9 mouse cellular contexts compared by ENCODE assay signal in the genomic region with DNA sequence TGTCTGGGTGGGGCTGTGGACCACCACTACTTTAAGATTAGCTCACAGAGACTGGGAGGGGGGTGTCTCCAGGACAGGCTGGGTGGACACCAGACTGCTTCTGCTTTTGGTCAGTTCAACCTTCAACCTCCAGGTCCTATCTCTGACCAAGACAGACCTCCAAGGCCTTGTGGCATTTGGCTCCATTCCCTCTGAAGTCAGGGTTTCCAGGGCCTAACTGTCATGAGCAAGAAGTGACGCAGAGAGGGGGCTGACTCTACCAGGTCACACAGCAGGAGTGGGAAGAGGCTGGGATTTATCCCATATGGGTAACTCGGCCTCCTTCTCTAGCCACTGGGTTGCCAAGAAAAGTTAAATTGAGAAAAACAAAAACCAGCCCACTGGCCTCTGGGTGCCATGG. TPM values are rescaled to one million over a fixed set of nuclear protein-coding genes. Genes with fewer than 3 reads are reported as not detected.
A peak's percentile ranks its signal among the peaks of the same experiment; 100 is the strongest.
DNase-seq lines count a peak whose midpoint lies in the region; ATAC-seq and TF ChIP-seq lines count a peak whose summit lies in the region.
"Had no signal": no experiment of that assay in that cellular context is flagged by ENCODE, and none has a peak within 500 bp of the region (broad histone marks: within the 10 kb centered on the region; RNA-seq: fewer than 3 reads in every experiment).

No protein-coding gene starts in this region.

- H3K4me1 ChIP-seq in kidney, postnatal 0 days (replicated peaks; ENCODE audit: insufficient read depth, low read length): peaks cover 17% of the 10 kb centered on the region
- peaks cover 24% of the 10 kb centered on the region for H3K4me1 ChIP-seq in forebrain, embryonic 11.5 days (replicated peaks; ENCODE audit: control insufficient read depth, insufficient read depth, low read length)
- peaks cover 28% of the 10 kb centered on the region for H3K4me1 ChIP-seq in limb, embryonic 13.5 days
- H3K4me1 ChIP-seq in neural tube, embryonic 15.5 days: peaks cover 44% of the 10 kb centered on the region

- no peak for TF ChIP-seq CTCF in kidney, postnatal 0 days (IDR thresholded peaks at IDR 0.05; ENCODE audit: low read depth)

- H3K27me3 ChIP-seq in kidney, postnatal 0 days (ENCODE audit: insufficient read depth, low read length): no peaks in the 10 kb centered on the region
- H3K27me3 ChIP-seq in forebrain, embryonic 11.5 days (ENCODE audit: control insufficient read depth, insufficient read depth, low read length): no peaks in the 10 kb centered on the region
- no peaks in the 10 kb centered on the region for H3K27me3 ChIP-seq in limb, embryonic 13.5 days
- H3K27me3 ChIP-seq in neural tube, embryonic 15.5 days (replicated peaks): no peaks in the 10 kb centered on the region

- no peak for DNase-seq in kidney, postnatal 0 days (ENCODE audit: low spot score)
- DNase-seq in kidney, postnatal 10 days: no peak
- DNase-seq in forebrain, embryonic 11.5 days (ENCODE audit: low spot score): no peak
- no peak for DNase-seq in T-cell, adult 2 months (ENCODE audit: low spot score)
- no peak for DNase-seq in cerebellum, adult 8-10 months
- no peak for DNase-seq in layer of hippocampus, adult 11-12 months (ENCODE audit: low spot score)
- DNase-seq: gastrocnemius, postnatal 25 days had no signal

- H3K36me3 ChIP-seq in kidney, postnatal 0 days (ENCODE audit: insufficient read depth, low read length): peaks cover 22% of the 10 kb centered on the region
- H3K36me3 ChIP-seq in forebrain, embryonic 11.5 days (ENCODE audit: control insufficient read depth, insufficient read depth, low read length): no peaks in the 10 kb centered on the region; the same call in 1 of the 2 replicates
- peaks cover 43% of the 10 kb centered on the region for H3K36me3 ChIP-seq in limb, embryonic 13.5 days
- H3K36me3 ChIP-seq in neural tube, embryonic 15.5 days: peaks cover 10% of the 10 kb centered on the region

- H3K9ac ChIP-seq in kidney, postnatal 0 days (ENCODE audit: low read depth, low read length): peak overlapping the region; percentile 80; the same call in 1 of the 2 replicates
- H3K9ac ChIP-seq in forebrain, embryonic 11.5 days (ENCODE audit: low read length): peak overlapping the region; percentile 32; the same call in 1 of the 2 replicates
- H3K9ac ChIP-seq in limb, embryonic 13.5 days: peak overlapping the region; percentile 35; the same call in 1 of the 2 replicates
- H3K9ac ChIP-seq in neural tube, embryonic 15.5 days (replicated peaks): peak overlapping the region; percentile 2; the same call in 1 of the 2 replicates

- no peaks in the 10 kb centered on the region for H3K9me3 ChIP-seq in kidney, postnatal 0 days (replicated peaks; ENCODE audit: low read length)
- no peaks in the 10 kb centered on the region for H3K9me3 ChIP-seq in forebrain, embryonic 11.5 days (ENCODE audit: control insufficient read depth, low read length)
- H3K9me3 ChIP-seq in limb, embryonic 13.5 days: no peaks in the 10 kb centered on the region
- no peaks in the 10 kb centered on the region for H3K9me3 ChIP-seq in neural tube, embryonic 15.5 days (replicated peaks)

- H3K4me3 ChIP-seq in kidney, postnatal 0 days (replicated peaks; ENCODE audit: low read depth, low read length): no peak overlapping the region
- no peak overlapping the region; the same call in 1 of the 2 replicates for H3K4me3 ChIP-seq in forebrain, embryonic 11.5 days (ENCODE audit: low read depth, low read length)
- peak overlapping the region; percentile 82; the same call in 1 of the 2 replicates for H3K4me3 ChIP-seq in limb, embryonic 13.5 days
- H3K4me3 ChIP-seq in neural tube, embryonic 15.5 days (replicated peaks): peak overlapping the region; percentile 75

- 91% methylated on average over 2 of the region's 2 CpGs for WGBS in kidney, postnatal 0 days
- WGBS in forebrain, embryonic 11.5 days: 84% methylated on average over 2 of the region's 2 CpGs
- 94% methylated on average over 2 of the region's 2 CpGs for WGBS in limb, embryonic 13.5 days
- WGBS in neural tube, embryonic 15.5 days: 39% methylated on average over 2 of the region's 2 CpGs

- ATAC-seq in kidney, postnatal 0 days (replicated peaks; ENCODE audit: low FRiP score, low read depth): no peak
- no peak for ATAC-seq in forebrain, embryonic 11.5 days (replicated peaks; ENCODE audit: low FRiP score)
- ATAC-seq in limb, embryonic 13.5 days (ENCODE audit: low FRiP score, low read depth): no peak
- no peak for ATAC-seq in neural tube, embryonic 15.5 days (ENCODE audit: low FRiP score)

- H3K27ac ChIP-seq in kidney, postnatal 0 days: no peak overlapping the region
- peak overlapping the region; percentile 97 for H3K27ac ChIP-seq in forebrain, embryonic 11.5 days (ENCODE audit: low read depth, low read length)
- H3K27ac ChIP-seq in limb, embryonic 13.5 days: no peak overlapping the region
- peak overlapping the region; percentile 76 for H3K27ac ChIP-seq in neural tube, embryonic 15.5 days (replicated peaks)

- H3K4me2 ChIP-seq in kidney, postnatal 0 days (ENCODE audit: low read length): peak overlapping the region; percentile 72
- H3K4me2 ChIP-seq in forebrain, embryonic 11.5 days (ENCODE audit: low read depth, low read length, severe bottlenecking): peak overlapping the region; percentile 85
- peak overlapping the region; percentile 90; the same call in 1 of the 2 replicates for H3K4me2 ChIP-seq in limb, embryonic 13.5 days (replicated peaks)
- peak overlapping the region; percentile 91 for H3K4me2 ChIP-seq in neural tube, embryonic 15.5 days

RNA-seq across cellular contexts. Expression of gene Pgpep1, which starts 2.4 kb away (rescaled TPM):
- polyA plus RNA-seq in kidney, postnatal 0 days (2015; fragmentation: Nextera tagmentation; extraction: Ambion mirVana): 84.2 and 87.5 TPM in 2 replicates
- polyA plus RNA-seq in forebrain, embryonic 11.5 days (2014; fragmentation: Nextera tagmentation; extraction: Ambion mirVana): 70.9 and 73.8 TPM in 2 replicates
- polyA plus RNA-seq in limb, embryonic 13.5 days (2015; fragmentation: Nextera tagmentation; extraction: Ambion mirVana): 68.2 and 71.1 TPM in 2 replicates
- polyA plus RNA-seq in neural tube, embryonic 15.5 days (2015; fragmentation: Nextera tagmentation; extraction: Ambion mirVana): 78.6 TPM in 2 replicates

RNA-seq across cellular contexts. Expression of gene Lsm4, which starts 15.3 kb away (rescaled TPM):
- polyA plus RNA-seq in kidney, postnatal 0 days (2015; fragmentation: Nextera tagmentation; extraction: Ambion mirVana): 243 and 281 TPM in 2 replicates
- polyA plus RNA-seq in forebrain, embryonic 11.5 days (2014; fragmentation: Nextera tagmentation; extraction: Ambion mirVana): 318 and 346 TPM in 2 replicates
- 240 and 246 TPM in 2 replicates for polyA plus RNA-seq in limb, embryonic 13.5 days (2015; fragmentation: Nextera tagmentation; extraction: Ambion mirVana)
- polyA plus RNA-seq in neural tube, embryonic 15.5 days (2015; fragmentation: Nextera tagmentation; extraction: Ambion mirVana): 191 and 206 TPM in 2 replicates

RNA-seq across cellular contexts. Expression of gene Gdf15, which starts 25.5 kb away (rescaled TPM):
- 3.0 and 3.2 TPM in 2 replicates for polyA plus RNA-seq in kidney, postnatal 0 days (2015; fragmentation: Nextera tagmentation; extraction: Ambion mirVana)
- polyA plus RNA-seq in forebrain, embryonic 11.5 days (2014; fragmentation: Nextera tagmentation; extraction: Ambion mirVana): not detected in 2 replicates
- polyA plus RNA-seq in limb, embryonic 13.5 days (2015; fragmentation: Nextera tagmentation; extraction: Ambion mirVana): 0.18 TPM in 1 of 2 replicates, not detected in the other
- polyA plus RNA-seq in neural tube, embryonic 15.5 days (2015; fragmentation: Nextera tagmentation; extraction: Ambion mirVana): 0.22 TPM in 2 replicates

RNA-seq across cellular contexts. Expression of gene Jund, which starts 41.0 kb away (rescaled TPM):
- 72.4 and 98.1 TPM in 2 replicates for polyA plus RNA-seq in kidney, postnatal 0 days (2015; fragmentation: Nextera tagmentation; extraction: Ambion mirVana)
- polyA plus RNA-seq in forebrain, embryonic 11.5 days (2014; fragmentation: Nextera tagmentation; extraction: Ambion mirVana): 128 and 157 TPM in 2 replicates
- polyA plus RNA-seq in limb, embryonic 13.5 days (2015; fragmentation: Nextera tagmentation; extraction: Ambion mirVana): 57.3 and 61.1 TPM in 2 replicates
- 73.7 and 82.7 TPM in 2 replicates for polyA plus RNA-seq in neural tube, embryonic 15.5 days (2015; fragmentation: Nextera tagmentation; extraction: Ambion mirVana)

RNA-seq across cellular contexts. Expression of gene Lrrc25, which starts 41.8 kb away (rescaled TPM):
- polyA plus RNA-seq in kidney, postnatal 0 days (2015; fragmentation: Nextera tagmentation; extraction: Ambion mirVana): 1.9 and 2.8 TPM in 2 replicates
- 1.2 and 1.4 TPM in 2 replicates for polyA plus RNA-seq in forebrain, embryonic 11.5 days (2014; fragmentation: Nextera tagmentation; extraction: Ambion mirVana)
- 1.9 and 2.3 TPM in 2 replicates for polyA plus RNA-seq in limb, embryonic 13.5 days (2015; fragmentation: Nextera tagmentation; extraction: Ambion mirVana)
- polyA plus RNA-seq in neural tube, embryonic 15.5 days (2015; fragmentation: Nextera tagmentation; extraction: Ambion mirVana): 1.5 and 2.6 TPM in 2 replicates

Comparison
In these comparisons a context has a peak if more than half of its experiments do, and no peak if none do; other contexts are left out.
1. H3K27ac ChIP-seq: peak in forebrain, embryonic 11.5 days (single experiment) and neural tube, embryonic 15.5 days (single experiment); none in kidney, postnatal 0 days (single experiment) and limb, embryonic 13.5 days (single experiment).
2. H3K4me3 ChIP-seq: peak in limb, embryonic 13.5 days (single experiment) and neural tube, embryonic 15.5 days (single experiment); none in kidney, postnatal 0 days (single experiment) and forebrain, embryonic 11.5 days (single experiment).
3. H3K9ac ChIP-seq: peak in every context shown above with its lines; median percentile 80 in kidney, postnatal 0 days; 35 in limb, embryonic 13.5 days; 32 in forebrain, embryonic 11.5 days; 2 in neural tube, embryonic 15.5 days.
4. Peak in every context shown above with its lines, with median percentiles within 50 percentile points of each other: H3K4me2 ChIP-seq.